Mouse (Mus musculus): ENCODE measurements at regions not wholly inside any gene's neighbourhood (a gene's known extent, or its start where the extent isn't known, plus 50 kb on each side); places are given as distances from the start of the nearest gene placed in this dataset.

GRCm38 (mm10) chr4:124189352-124189992 is 271.6 kb upstream of the 4930535I16Rik start:
- no peak for DNase-seq (ENCODE audit: low read depth in 1 of 2, low spot score in 2 of 2)

- no peak for DNase-seq (ENCODE audit: low read depth in 1 of 2, low spot score in 2 of 2)
These were observed 269.3 kb upstream of the 4930535I16Rik start for GRCm38 (mm10) chr4:124187108-124187507.

GRCm38 (mm10) chr4:124181335-124181734 is 263.5 kb upstream of the 4930535I16Rik start:
- DNase-seq (ENCODE audit: low read depth in 1 of 2, low spot score in 2 of 2): no peak

- no peak for DNase-seq (ENCODE audit: low read depth in 1 of 2, low spot score in 2 of 2)
These were observed 260.7 kb upstream of the 4930535I16Rik start for GRCm38 (mm10) chr4:124178401-124179018.

GRCm38 (mm10) chr4:124175531-124175930 is 257.7 kb upstream of the 4930535I16Rik start:
- DNase-seq (ENCODE audit: low read depth in 1 of 2, low spot score in 2 of 2): no peak

- no peak for DNase-seq (ENCODE audit: low read depth in 1 of 2, low spot score in 2 of 2)
These were observed 236.8 kb upstream of the 4930535I16Rik start for GRCm38 (mm10) chr4:124154627-124155026.

- no peak for DNase-seq (ENCODE audit: low read depth in 1 of 2, low spot score in 2 of 2)
These were observed 232.1 kb upstream of the 4930535I16Rik start for GRCm38 (mm10) chr4:124149771-124150451.

- no peak for DNase-seq (ENCODE audit: low read depth in 1 of 2, low spot score in 2 of 2)
These were observed 231.2 kb upstream of the 4930535I16Rik start for GRCm38 (mm10) chr4:124149037-124149436.

GRCm38 (mm10) chr4:124147276-124147675 is 229.5 kb upstream of the 4930535I16Rik start:
- no peak for DNase-seq (ENCODE audit: low read depth in 1 of 2, low spot score in 2 of 2)

GRCm38 (mm10) chr4:124146135-124146534 is 228.3 kb upstream of the 4930535I16Rik start:
- no peak for DNase-seq (ENCODE audit: low read depth in 1 of 2, low spot score in 2 of 2)

GRCm38 (mm10) chr4:124143630-124144029 is 225.8 kb upstream of the 4930535I16Rik start:
- DNase-seq (ENCODE audit: low read depth in 1 of 2, low spot score in 2 of 2): no peak

- no peak for DNase-seq (ENCODE audit: low read depth in 1 of 2, low spot score in 2 of 2)
These were observed 225.4 kb upstream of the 4930535I16Rik start for GRCm38 (mm10) chr4:124143226-124143625.

- peak in 1 of 2 experiments; percentile 22 for DNase-seq (ENCODE audit: low read depth in 1 of 2, low spot score in 2 of 2)
These were observed 224.3 kb upstream of the 4930535I16Rik start for GRCm38 (mm10) chr4:124142083-124142482.

GRCm38 (mm10) chr4:124135165-124135470 is 217.3 kb upstream of the 4930535I16Rik start:
- no peak for DNase-seq (ENCODE audit: low read depth in 1 of 2, low spot score in 2 of 2)

- DNase-seq (ENCODE audit: low read depth in 1 of 2, low spot score in 2 of 2): no peak
These were observed 216.7 kb upstream of the 4930535I16Rik start for GRCm38 (mm10) chr4:124134341-124135164.

- no peak for DNase-seq (ENCODE audit: low read depth in 1 of 2, low spot score in 2 of 2)
These were observed 213.1 kb upstream of the 4930535I16Rik start for GRCm38 (mm10) chr4:124130946-124131345.

GRCm38 (mm10) chr4:124126258-124126657 is 208.4 kb upstream of the 4930535I16Rik start:
- DNase-seq (ENCODE audit: low read depth in 1 of 2, low spot score in 2 of 2): no peak

- DNase-seq (ENCODE audit: low read depth in 1 of 2, low spot score in 2 of 2): no peak
These were observed 202.5 kb upstream of the 4930535I16Rik start for GRCm38 (mm10) chr4:124120334-124120733.

GRCm38 (mm10) chr4:124113856-124114345 is 196.1 kb upstream of the 4930535I16Rik start:
- no peak for DNase-seq (ENCODE audit: low read depth in 1 of 2, low spot score in 2 of 2)

- no peak for DNase-seq (ENCODE audit: low read depth in 1 of 2, low spot score in 2 of 2)
These were observed 192.9 kb upstream of the 4930535I16Rik start for GRCm38 (mm10) chr4:124110705-124111104.

GRCm38 (mm10) chr4:124109371-124109770 is 191.5 kb upstream of the 4930535I16Rik start:
- no peak for DNase-seq (ENCODE audit: low read depth in 1 of 2, low spot score in 2 of 2)

All from monocyte, adult 2 months (primary cell).